Mouse (Mus musculus): ENCODE results near the gene Nsun4.

Gene Nsun4

GRCm38 (mm10) chr4:116048130-116048920 is 5.4 kb downstream of the Nsun4 start:
- DNase-seq (ENCODE audit: extremely low spot score, low read depth, low spot score), result no peak

GRCm38 (mm10) chr4:116047681-116048080 is 6.0 kb downstream of the Nsun4 start:
- no peak for DNase-seq (ENCODE audit: extremely low spot score, low read depth, low spot score)

GRCm38 (mm10) chr4:116046604-116047003 is 7.1 kb downstream of the Nsun4 start:
- no peak for DNase-seq (ENCODE audit: extremely low spot score, low read depth, low spot score)

- no peak for DNase-seq (ENCODE audit: extremely low spot score, low read depth, low spot score)
Observed at GRCm38 (mm10) chr4:116042186-116042585, 11.5 kb downstream of the Nsun4 start.

GRCm38 (mm10) chr4:116040466-116040865 is 13.2 kb downstream of the Nsun4 start:
- DNase-seq (ENCODE audit: extremely low spot score, low read depth, low spot score), result no peak

GRCm38 (mm10) chr4:116033374-116033773 is 20.3 kb downstream of the Nsun4 start:
- no peak for DNase-seq (ENCODE audit: extremely low spot score, low read depth, low spot score)

- DNase-seq (ENCODE audit: extremely low spot score, low read depth, low spot score), result no peak
Observed at GRCm38 (mm10) chr4:116032906-116033305, 20.8 kb downstream of the Nsun4 start.

- no peak for DNase-seq (ENCODE audit: extremely low spot score, low read depth, low spot score)
Observed at GRCm38 (mm10) chr4:116017902-116018746, 35.6 kb downstream of the Nsun4 start, which contains the start of gene Faah. TSS of gene Faah (minus strand) at chr4:116017926.

- DNase-seq (ENCODE audit: extremely low spot score, low read depth, low spot score), result no peak
Observed at GRCm38 (mm10) chr4:116017300-116017901, 36.3 kb downstream of the Nsun4 start.

- no peak for DNase-seq (ENCODE audit: extremely low spot score, low read depth, low spot score)
Observed at GRCm38 (mm10) chr4:116016862-116017299, 36.8 kb downstream of the Nsun4 start.

GRCm38 (mm10) chr4:116016396-116016795 is 37.3 kb downstream of the Nsun4 start:
- DNase-seq (ENCODE audit: extremely low spot score, low read depth, low spot score), result no peak

GRCm38 (mm10) chr4:116015996-116016395 is 37.7 kb downstream of the Nsun4 start:
- no peak for DNase-seq (ENCODE audit: extremely low spot score, low read depth, low spot score)

GRCm38 (mm10) chr4:116015502-116015901 is 38.2 kb downstream of the Nsun4 start:
- no peak for DNase-seq (ENCODE audit: extremely low spot score, low read depth, low spot score)

- no peak for DNase-seq (ENCODE audit: extremely low spot score, low read depth, low spot score)
Observed at GRCm38 (mm10) chr4:116010186-116010585, 43.5 kb downstream of the Nsun4 start.

GRCm38 (mm10) chr4:116001206-116001605 is 52.5 kb downstream of the Nsun4 start:
- DNase-seq (ENCODE audit: extremely low spot score, low read depth, low spot score), result no peak

- no peak for DNase-seq (ENCODE audit: extremely low spot score, low read depth, low spot score)
Observed at GRCm38 (mm10) chr4:116000671-116001070, 53.0 kb downstream of the Nsun4 start.

- no peak for DNase-seq (ENCODE audit: extremely low spot score, low read depth, low spot score)
Observed at GRCm38 (mm10) chr4:115996729-115997128, 56.9 kb downstream of the Nsun4 start.

- no peak for DNase-seq (ENCODE audit: extremely low spot score, low read depth, low spot score)
Observed at GRCm38 (mm10) chr4:115995376-115995730, 58.3 kb downstream of the Nsun4 start.

- no peak for DNase-seq (ENCODE audit: extremely low spot score, low read depth, low spot score)
Observed at GRCm38 (mm10) chr4:115994662-115995375, 58.9 kb downstream of the Nsun4 start.

- DNase-seq (ENCODE audit: extremely low spot score, low read depth, low spot score), result no peak
Observed at GRCm38 (mm10) chr4:115989382-115989781, 64.3 kb downstream of the Nsun4 start.
